Mouse (Mus musculus) layer of hippocampus, adult 2 months (tissue): ENCODE measurements around the gene Immp2l. TPM values are rescaled to one million over a fixed set of nuclear protein-coding genes. Genes with fewer than 3 reads are reported as not detected.

Experiments used
- DNase-seq, 2 experiments: peaks; one replicate each; pipeline ENCODE4 v3.0.0; 2022; ENCODE audit warnings: low spot score in 2 of 2
- H3K27ac ChIP-seq: fragments of 200-600 bp; 2 replicates; pipeline ENCODE4 v1.8.1; 2022
- H3K4me3 ChIP-seq: fragments of 200-600 bp; 2 replicates; pipeline ENCODE4 v1.8.1; 2022; ENCODE audit warnings: mild to moderate bottlenecking
- CTCF ChIP-seq: fragments of 200-600 bp; conservative IDR thresholded peaks from 2 replicates; pipeline ENCODE4 v1.8.1; 2022; ENCODE audit warnings: antibody characterized with exemption, mild to moderate bottlenecking, moderate library complexity
- total RNA-seq, 2 experiments: library from RNA; stranded (reverse); gene quantifications; 2 replicates each; pipeline ENCODE4 v1.2.3; 2021

Gene Immp2l
- total RNA-seq, 2 experiments from 2014 or later, result 6.9 to 15.1 TPM

DNA sequence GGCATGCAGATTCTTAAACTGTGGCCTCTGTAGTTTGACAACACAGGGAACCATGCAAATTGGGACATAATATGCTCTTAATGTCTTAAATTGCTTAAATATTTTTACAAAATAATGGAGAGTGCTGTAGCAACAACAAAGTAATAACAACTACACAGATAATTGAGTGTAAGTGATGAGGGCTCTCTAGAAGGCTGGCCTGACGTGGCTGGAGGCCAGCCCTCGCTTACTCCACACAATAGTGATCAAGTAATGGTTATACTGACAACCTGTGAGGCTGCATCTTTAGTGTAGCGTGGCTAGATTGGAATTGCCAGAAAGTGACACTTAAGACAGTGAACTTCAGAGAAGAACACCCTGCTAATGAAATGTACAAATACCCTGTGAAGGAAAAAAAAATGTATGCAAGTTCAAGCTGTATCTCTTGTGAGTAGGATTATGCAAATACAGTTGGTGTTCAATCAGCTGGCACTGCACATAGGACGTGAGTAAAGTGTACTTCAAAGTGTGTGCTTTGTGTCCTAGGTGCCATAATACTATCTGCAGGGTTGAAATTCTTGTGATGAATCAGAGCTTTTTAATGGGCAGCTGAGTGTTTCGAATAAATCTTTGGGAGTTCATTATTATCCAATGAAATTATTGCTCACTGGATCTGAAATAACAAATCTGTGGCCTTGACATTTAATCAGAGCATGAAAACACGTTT is 445.4 kb downstream of the Immp2l start:
- Histone ChIP-seq H3K4me3 (no peak overlapping the region), H3K27ac (no peak overlapping the region)
- no peak for TF ChIP-seq CTCF
- DNase-seq, result no peak

GRCm38 (mm10) chr12:41481486-41481885 is 457.6 kb downstream of the Immp2l start:
- peak overlapping the region; percentile 91 for H3K4me3 ChIP-seq
- no peak for TF ChIP-seq CTCF
- H3K27ac ChIP-seq, result no peak overlapping the region
- no peak for DNase-seq

DNA sequence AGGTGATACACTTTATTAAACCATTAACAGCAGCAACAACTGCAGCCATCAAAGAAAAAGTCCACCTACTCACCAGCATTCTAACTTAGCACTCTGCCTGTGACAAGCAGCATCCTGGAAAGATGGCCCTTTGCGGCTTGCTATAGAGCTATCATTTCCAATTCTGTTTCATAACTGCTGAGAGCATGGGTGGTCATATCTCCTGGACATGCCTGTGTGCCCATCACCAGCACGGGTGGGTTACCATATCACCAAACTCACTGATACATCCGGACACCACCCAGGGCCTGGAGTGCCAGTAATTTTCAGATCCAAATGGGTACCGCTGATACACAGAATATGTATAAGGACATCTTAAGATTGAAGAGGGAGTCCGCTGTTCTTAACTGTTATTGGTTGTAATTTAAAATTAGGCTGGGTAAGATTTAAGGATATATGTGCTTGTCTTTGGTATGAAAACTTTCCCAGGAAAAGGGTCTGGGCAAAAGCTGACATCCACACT is 459.3 kb downstream of the Immp2l start:
- TF ChIP-seq CTCF, result no peak
- Histone ChIP-seq H3K4me3 (peak overlapping the region; percentile 91), H3K27ac (peak overlapping the region; percentile 88)
- no peak for DNase-seq

- Histone ChIP-seq H3K27ac (peak overlapping the region; percentile 88), H3K4me3 (peak overlapping the region; percentile 91)
- peak; percentile 24 to 29 for DNase-seq
- TF ChIP-seq CTCF, result no peak
Observed at GRCm38 (mm10) chr12:41483593-41484451, 459.9 kb downstream of the Immp2l start.

- DNase-seq, result peak; percentile 53 to 73
- no peak for TF ChIP-seq CTCF
- peak overlapping the region; percentile 88 for H3K27ac ChIP-seq
Observed at GRCm38 (mm10) chr12:41484689-41485511, 461.0 kb downstream of the Immp2l start.

DNA sequence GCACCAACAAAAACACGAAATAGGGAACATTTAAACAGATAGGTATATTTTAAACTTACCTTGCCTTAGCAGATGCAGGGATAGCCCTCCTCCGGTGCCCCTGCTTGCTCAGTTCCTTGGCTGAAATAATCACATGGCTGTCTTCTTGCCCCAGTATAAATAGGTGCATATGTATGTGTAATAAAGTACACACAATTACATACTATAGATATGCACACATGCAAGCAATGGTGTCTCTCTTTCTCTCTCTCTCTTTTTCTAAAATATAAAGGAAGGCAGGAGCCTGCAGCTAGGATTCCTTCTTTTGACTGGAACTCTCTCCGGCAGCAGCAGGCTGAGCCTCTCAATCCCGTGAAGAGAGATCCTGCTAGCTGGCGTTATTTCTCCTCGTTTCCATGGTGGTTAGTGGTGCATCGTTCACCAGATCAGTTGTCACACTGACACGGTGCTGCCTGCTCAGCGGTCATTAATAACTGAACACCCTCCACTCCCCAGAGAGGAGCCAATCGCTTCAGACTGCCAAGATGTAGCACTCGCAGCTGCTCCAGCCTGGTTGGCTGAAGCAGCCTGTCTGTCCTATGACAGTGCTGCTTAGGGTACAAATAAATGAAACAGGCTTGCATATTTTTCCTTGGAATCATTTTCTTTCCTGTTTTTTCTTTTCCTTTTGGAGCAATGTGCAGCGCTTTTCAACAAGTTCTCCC is 461.8 kb downstream of the Immp2l start:
- peak; percentile 80 to 89 for DNase-seq
- no peak for TF ChIP-seq CTCF
- peak overlapping the region; percentile 88 for H3K27ac ChIP-seq
- peak overlapping the region; percentile 91 for H3K4me3 ChIP-seq

More at GRCm38 (mm10) chr12:41484689-41485511, 461.0 kb downstream of the Immp2l start:
- H3K4me3 ChIP-seq, result peak overlapping the region; percentile 91

GRCm38 (mm10) chr12:41486331-41486730 is 462.4 kb downstream of the Immp2l start, which contains the start of gene Lrrn3:
Gene Lrrn3 (minus strand): TSS chr12:41486431.
- H3K4me3 ChIP-seq, result peak within 1 kb of the TSS; percentile 91
- TF ChIP-seq CTCF, result no peak
- peak within 1 kb of the TSS; percentile 88 for H3K27ac ChIP-seq
- no peak for DNase-seq

GRCm38 (mm10) chr12:41487005-41487404 is 463.1 kb downstream of the Immp2l start:
- peak; percentile 52 to 64 for DNase-seq
- TF ChIP-seq CTCF, result peak; percentile 99
- H3K4me3 ChIP-seq, result no peak overlapping the region
- no peak overlapping the region for H3K27ac ChIP-seq

DNA sequence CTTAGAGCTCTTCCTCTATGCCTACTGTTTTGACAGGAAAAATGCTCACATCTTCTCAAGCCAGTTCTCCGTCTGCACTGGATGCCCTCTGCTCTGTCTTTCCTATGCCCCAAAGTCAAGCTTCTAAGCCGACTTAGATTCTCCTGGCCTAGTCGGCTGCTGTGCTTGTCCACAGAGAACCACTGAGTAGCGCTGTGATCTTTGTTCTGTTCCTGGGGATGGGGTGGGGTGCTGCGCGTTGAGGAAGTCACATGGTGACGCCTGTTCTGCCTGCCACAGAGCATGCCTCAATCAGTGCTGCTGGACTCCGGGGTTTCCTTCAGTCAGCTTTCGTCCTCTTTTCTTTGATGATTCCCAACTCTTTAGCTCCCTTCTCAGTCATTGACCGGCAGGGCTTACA is 470.7 kb downstream of the Immp2l start:
- DNase-seq, result no peak
- Histone ChIP-seq H3K4me3 (no peak overlapping the region; the same call in 1 of the 2 replicates), H3K27ac (no peak overlapping the region)
- TF ChIP-seq CTCF, result peak; percentile 68

GRCm38 (mm10) chr12:41500049-41500820 is 476.3 kb downstream of the Immp2l start:
- TF ChIP-seq CTCF, result no peak
- no peak for DNase-seq
- Histone ChIP-seq H3K4me3 (no peak overlapping the region), H3K27ac (no peak overlapping the region)

- Histone ChIP-seq H3K27ac (no peak overlapping the region), H3K4me3 (no peak overlapping the region)
- DNase-seq, result no peak
- TF ChIP-seq CTCF, result no peak
Observed at GRCm38 (mm10) chr12:41508610-41509009, 484.7 kb downstream of the Immp2l start.
